Mouse (Mus musculus) MEL (cell line): ENCODE measurements around the gene Vrk3. TPM values are rescaled to one million over a fixed set of nuclear protein-coding genes. Genes with fewer than 3 reads are reported as not detected.

Experiments used
- DNase-seq: peaks from one replicate; pipeline ENCODE4 v3.0.0; 2011; ENCODE audit warnings: low read depth, low spot score
- H3K27ac ChIP-seq: 2 replicates; pipeline ENCODE4 v1.5.1; 2012; ENCODE audit warnings: low read depth, mild to moderate bottlenecking, control low read depth, low read length, moderate library complexity; ENCODE audit not compliant: control insufficient read depth
- H3K27me3 ChIP-seq, 2 experiments: fragments of 150-350 bp in 1 of 2; sonication (generic) in 1 of 2; 2 replicates each; pipeline ENCODE4 v1.6.1; 2012; ENCODE audit warnings: low read length in 2 of 2, mild to moderate bottlenecking in 2 of 2, improper control_type of control experiment in 1 of 2, moderate library complexity in 1 of 2; ENCODE audit not compliant: insufficient read depth in 2 of 2, control insufficient read depth in 1 of 2
- H3K36me3 ChIP-seq, 2 experiments: 2 replicates each; pipeline ENCODE4 v1.6.1; 2012 to 2014; ENCODE audit warnings: low read length in 2 of 2, improper control_type of control experiment in 1 of 2, inconsistent platforms in 1 of 2, mild to moderate bottlenecking in 1 of 2; ENCODE audit not compliant: insufficient read depth in 2 of 2, control insufficient read depth in 1 of 2
- H3K4me1 ChIP-seq, 2 experiments: fragments of 150-350 bp in 1 of 2; sonication (generic) in 1 of 2; 2 replicates each; pipeline ENCODE4 v1.6.1; 2012; ENCODE audit warnings: low read length in 2 of 2, improper control_type of control experiment in 1 of 2, mild to moderate bottlenecking in 1 of 2; ENCODE audit not compliant: insufficient read depth in 2 of 2, control insufficient read depth in 1 of 2
- H3K4me3 ChIP-seq, 2 experiments: fragments of 150-350 bp in 1 of 2; sonication (generic) in 1 of 2; 2 replicates each; pipeline ENCODE4 v1.5.1; 2012; ENCODE audit warnings: low read depth in 2 of 2, low read length in 2 of 2, mild to moderate bottlenecking in 2 of 2, moderate library complexity in 2 of 2, control low read depth in 1 of 2, improper control_type of control experiment in 1 of 2; ENCODE audit not compliant: control insufficient read depth in 1 of 2, insufficient read depth in 1 of 2
- H3K79me2 ChIP-seq: 2 replicates; pipeline ENCODE4 v1.6.1; 2012; ENCODE audit warnings: mild to moderate bottlenecking, low read length, moderate library complexity; ENCODE audit not compliant: control insufficient read depth, poor library complexity, insufficient read depth
- H3K9ac ChIP-seq: 2 replicates; pipeline ENCODE4 v1.6.1; 2012; ENCODE audit warnings: low read depth, mild to moderate bottlenecking, control low read depth, low read length, moderate library complexity; ENCODE audit not compliant: control insufficient read depth, poor library complexity, severe bottlenecking
- H3K9me3 ChIP-seq: fragments of 150-350 bp; sonication (generic); replicated peaks from 2 replicates; pipeline ENCODE4 v1.6.1; 2012; ENCODE audit warnings: mild to moderate bottlenecking, low read length, improper control_type of control experiment, moderate library complexity; ENCODE audit not compliant: insufficient read depth
- CHD2 ChIP-seq: IDR thresholded peaks from 2 replicates; pipeline ENCODE4 v1.6.1; 2011; ENCODE audit warnings: low read length, improper control_type of control experiment
- CTCF ChIP-seq, 3 experiments: IDR thresholded peaks in 2 of 3; conservative IDR thresholded peaks in 1 of 3; 2 replicates each; pipeline ENCODE4 v1.5.1; 2011 to 2012; ENCODE audit warnings: low read length in 3 of 3, low read depth in 2 of 3, mild to moderate bottlenecking in 2 of 3, improper control_type of control experiment in 1 of 3, inconsistent platforms in 1 of 3, mixed read lengths in 1 of 3, moderate library complexity in 1 of 3; ENCODE audit not compliant: control insufficient read depth in 1 of 3, insufficient read depth in 1 of 3, poor library complexity in 1 of 3, severe bottlenecking in 1 of 3
- E2F4 ChIP-seq: IDR thresholded peaks from 2 replicates; pipeline ENCODE4 v1.6.1; 2011; ENCODE audit warnings: low read depth, low read length, improper control_type of control experiment, borderline replicate concordance
- ELF1 ChIP-seq: IDR thresholded peaks from 2 replicates; pipeline ENCODE4 v1.6.1; 2014; ENCODE audit warnings: low read depth, mild to moderate bottlenecking, inconsistent platforms, low read length, improper control_type of control experiment, moderate library complexity
- EP300 ChIP-seq, 2 experiments: IDR thresholded peaks; 2 replicates each; pipeline ENCODE4 v1.6.1; 2011; ENCODE audit warnings: improper control_type of control experiment in 2 of 2, low read length in 2 of 2, low read depth in 1 of 2, mild to moderate bottlenecking in 1 of 2
- HCFC1 ChIP-seq: IDR thresholded peaks from 2 replicates; pipeline ENCODE4 v1.6.1; 2012; ENCODE audit warnings: low read depth, mild to moderate bottlenecking, inconsistent platforms, low read length, improper control_type of control experiment, moderate library complexity
- JUND ChIP-seq: IDR thresholded peaks from 2 replicates; pipeline ENCODE4 v1.6.1; 2011; ENCODE audit warnings: low read depth, mild to moderate bottlenecking, improper control_type of control experiment, low read length
- KAT2A ChIP-seq: conservative IDR thresholded peaks from 2 replicates; pipeline ENCODE4 v1.6.1; 2012; ENCODE audit warnings: low read depth, low read length, improper control_type of control experiment, inconsistent platforms
- MAX ChIP-seq: IDR thresholded peaks from 2 replicates; pipeline ENCODE4 v1.6.1; 2011; ENCODE audit warnings: low read length, improper control_type of control experiment
- MAZ ChIP-seq: IDR thresholded peaks from 2 replicates; pipeline ENCODE4 v1.6.1; 2012; ENCODE audit warnings: low read depth, mild to moderate bottlenecking, inconsistent platforms, low read length, improper control_type of control experiment
- MEF2A ChIP-seq: IDR thresholded peaks from 2 replicates; pipeline ENCODE4 v1.6.1; 2014; ENCODE audit warnings: low read depth, mild to moderate bottlenecking, inconsistent platforms, low read length, improper control_type of control experiment; ENCODE audit not compliant: poor library complexity, insufficient replicate concordance, severe bottlenecking; ENCODE audit errors: extremely low read depth
- MXI1 ChIP-seq: IDR thresholded peaks from 2 replicates; pipeline ENCODE4 v1.6.1; 2011; ENCODE audit warnings: mild to moderate bottlenecking, low read depth, low read length, improper control_type of control experiment
- NELFE ChIP-seq: IDR thresholded peaks from 2 replicates; pipeline ENCODE4 v1.6.1; 2011; ENCODE audit warnings: low read depth, low read length, improper control_type of control experiment
- NRF1 ChIP-seq: IDR thresholded peaks from 2 replicates; pipeline ENCODE4 v1.6.1; 2014; ENCODE audit warnings: low read depth, mild to moderate bottlenecking, inconsistent platforms, low read length, improper control_type of control experiment, moderate library complexity; ENCODE audit not compliant: poor library complexity, insufficient read depth, severe bottlenecking
- POLR2AphosphoS5 ChIP-seq: IDR thresholded peaks from 2 replicates; pipeline ENCODE4 v1.6.1; 2012; ENCODE audit warnings: low read depth, borderline replicate concordance, mild to moderate bottlenecking, inconsistent platforms, low read length, moderate library complexity, mixed read lengths
- RAD21 ChIP-seq: IDR thresholded peaks from 2 replicates; pipeline ENCODE4 v1.6.1; 2011; ENCODE audit warnings: mild to moderate bottlenecking, low read depth, low read length, improper control_type of control experiment
- SIN3A ChIP-seq: IDR thresholded peaks from 2 replicates; pipeline ENCODE4 v1.6.1; 2012; ENCODE audit warnings: low read length, improper control_type of control experiment, inconsistent platforms
- SMC3 ChIP-seq: IDR thresholded peaks from 2 replicates; pipeline ENCODE4 v1.6.1; 2011; ENCODE audit warnings: low read depth, low read length, improper control_type of control experiment
- TBP ChIP-seq: IDR thresholded peaks from 2 replicates; pipeline ENCODE4 v1.8.0; 2011; ENCODE audit warnings: low read depth, low read length, improper control_type of control experiment
- USF1 ChIP-seq: IDR thresholded peaks from 2 replicates; pipeline ENCODE4 v1.6.1; 2014; ENCODE audit warnings: low read depth, mild to moderate bottlenecking, inconsistent platforms, low read length, improper control_type of control experiment, moderate library complexity
- polyA plus RNA-seq, 2 experiments: library from polyadenylated mRNA; stranded (reverse) in 1 of 2; unstranded in 1 of 2; fragments of >175 nt in 1 of 2; fragments of >200 nt in 1 of 2; gene quantifications; 2 replicates each; pipeline versions ENCODE4 v1.2.1 to v1.2.4; 2012; ENCODE audit warnings: low replicate concordance in 2 of 2, low read depth in 1 of 2; ENCODE audit not compliant: insufficient read length in 2 of 2, insufficient read depth in 1 of 2, missing spikeins in 1 of 2
- total RNA-seq: library from RNA; depleted of rRNA; stranded (reverse); fragments of 300-350 nt; gene quantifications from 2 replicates; pipeline ENCODE4 v1.2.3, GENCODE M21; 2012

Gene Vrk3
- total and polyA plus RNA-seq, 3 experiments = 24.9 to 55.6 TPM; not detected in 1

DNA sequence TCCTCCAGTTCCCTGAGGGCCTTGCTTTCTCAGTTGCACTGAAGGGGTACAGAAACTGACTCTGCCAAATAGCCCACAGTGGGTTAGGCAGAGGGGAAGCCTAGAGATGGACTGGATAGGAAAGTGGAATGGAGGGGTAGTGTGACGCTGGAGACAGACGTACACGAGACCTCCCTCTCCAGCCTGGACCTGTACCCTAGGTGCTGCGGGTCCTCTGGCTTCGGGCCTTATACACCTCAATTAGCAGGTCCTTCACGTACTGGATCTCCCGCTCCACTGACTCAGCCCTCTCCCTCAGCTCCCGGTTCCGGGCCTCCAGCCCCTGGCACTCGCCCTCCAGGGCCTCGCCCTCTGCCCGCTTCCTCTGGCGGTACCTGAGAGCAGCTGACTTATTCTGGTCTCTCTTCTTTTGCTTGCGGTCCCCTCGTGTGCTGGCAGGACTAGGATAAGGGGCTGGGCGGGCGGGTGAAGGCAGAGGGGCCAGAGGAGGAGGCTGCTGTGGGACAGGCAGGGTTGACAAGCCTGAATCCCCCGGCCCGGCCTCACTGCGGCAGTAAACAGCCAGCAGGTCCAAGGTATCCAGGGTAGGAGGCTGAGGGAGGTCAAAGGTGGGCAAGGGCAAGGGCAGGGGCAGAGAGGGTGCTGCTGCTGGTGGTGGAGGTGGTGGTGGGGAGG lies 64.6 kb downstream of the Vrk3 start:
- Histone ChIP-seq H3K9ac (no peak overlapping the region), H3K79me2 (peaks cover 24% of the 10 kb centered on the region), H3K36me3 (peaks cover 3 to 11% of the 10 kb centered on the region in 2 experiments; a peak in 3 of 4 replicates), H3K27me3 (no peaks in the 10 kb centered on the region), H3K4me1 (peaks cover 2 to 15% of the 10 kb centered on the region in 2 experiments; a peak in 3 of 4 replicates), H3K9me3 (no peaks in the 10 kb centered on the region), H3K27ac (no peak overlapping the region), H3K4me3 (no peak overlapping the region)
- TF ChIP-seq SMC3 = no peak
- TF ChIP-seq KAT2A = no peak
- TF ChIP-seq SIN3A = no peak
- TF ChIP-seq USF1 = no peak
- TF ChIP-seq MAZ = no peak
- no peak for TF ChIP-seq POLR2AphosphoS5
- TF ChIP-seq HCFC1 = no peak
- no peak for TF ChIP-seq JUND
- TF ChIP-seq NRF1 = no peak
- TF ChIP-seq ELF1 = no peak
- TF ChIP-seq MXI1 = no peak
- TF ChIP-seq TBP = no peak
- DNase-seq = no peak

DNA sequence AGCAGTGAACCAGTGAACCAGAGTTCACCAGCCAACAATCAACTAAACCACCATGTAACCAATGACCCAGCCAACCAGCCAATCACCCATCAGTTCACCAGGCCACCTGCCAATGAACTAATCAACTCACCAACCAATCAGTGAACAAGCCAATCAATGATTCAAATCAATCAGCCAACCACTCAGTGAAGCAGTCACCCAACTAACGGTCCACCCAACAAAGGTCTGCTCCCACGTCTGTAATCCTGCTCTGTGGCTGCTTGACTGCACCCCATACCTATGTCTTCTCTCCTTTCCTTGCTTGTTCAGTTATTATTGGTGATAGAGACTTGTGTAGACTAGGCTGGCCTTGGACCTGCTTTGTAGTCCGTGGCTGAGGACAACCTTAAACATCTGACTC lies 65.8 kb downstream of the Vrk3 start:
- Histone ChIP-seq H3K4me3 (no peak overlapping the region), H3K9me3 (no peaks in the 10 kb centered on the region), H3K27me3 (no peaks in the 10 kb centered on the region), H3K79me2 (peaks cover 36% of the 10 kb centered on the region), H3K27ac (no peak overlapping the region), H3K4me1 (peaks cover 2 to 21% of the 10 kb centered on the region in 2 experiments; a peak in 3 of 4 replicates), H3K9ac (no peak overlapping the region), H3K36me3 (peaks cover 3 to 16% of the 10 kb centered on the region in 2 experiments; a peak in 3 of 4 replicates)
- no peak for DNase-seq
- no peak for TF ChIP-seq MEF2A
- no peak for TF ChIP-seq E2F4
- no peak for TF ChIP-seq CTCF (IDR thresholded peaks at IDR 0.05 in 2 of 3, conservative IDR thresholded peaks at IDR 0.05 in 1 of 3; ENCODE audit: control insufficient read depth in 1 of 3, insufficient read depth in 1 of 3, low read depth in 2 of 3, low read length in 3 of 3, poor library complexity in 1 of 3, severe bottlenecking in 1 of 3)
- no peak for TF ChIP-seq SIN3A
- TF ChIP-seq CHD2 = no peak
- no peak for TF ChIP-seq SMC3
- TF ChIP-seq MAX = no peak
- TF ChIP-seq ELF1 = no peak
- TF ChIP-seq NELFE = no peak
- TF ChIP-seq EP300 (IDR thresholded peaks at IDR 0.05; ENCODE audit: low read depth in 1 of 2, low read length in 2 of 2) = no peak
- no peak for TF ChIP-seq RAD21
- TF ChIP-seq HCFC1 = no peak
- TF ChIP-seq MAZ = no peak
